Mouse (Mus musculus): ENCODE measurements around the gene Rhbdl1.
"Not testable (repeated sequence)": the region's sequence is repeated elsewhere in the genome, so short reads cannot be mapped to it uniquely, and the experiment has no call there.

Gene Rhbdl1

DNA sequence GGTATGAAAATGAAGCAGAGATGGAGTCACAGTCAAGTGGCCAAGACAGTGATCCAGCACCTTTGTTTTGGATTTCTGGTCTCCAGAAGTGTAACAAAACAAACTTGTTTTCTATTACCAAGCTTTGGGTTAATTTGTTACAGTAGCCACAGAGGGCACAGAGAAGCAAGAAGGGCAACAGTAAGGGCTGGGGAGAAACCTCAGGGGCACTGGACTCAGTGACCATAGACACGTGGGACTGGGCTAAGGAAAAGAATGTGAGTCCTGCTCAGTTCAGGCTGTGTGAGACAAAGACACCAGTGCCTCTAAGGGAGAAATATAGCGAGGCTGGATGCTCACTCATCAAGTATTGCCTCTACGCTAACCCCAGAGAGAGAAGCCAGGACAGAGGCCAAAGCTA is 35.6 kb upstream of the Rhbdl1 start:
- DNase-seq (ENCODE audit: low read depth, low spot score): no peak

DNA sequence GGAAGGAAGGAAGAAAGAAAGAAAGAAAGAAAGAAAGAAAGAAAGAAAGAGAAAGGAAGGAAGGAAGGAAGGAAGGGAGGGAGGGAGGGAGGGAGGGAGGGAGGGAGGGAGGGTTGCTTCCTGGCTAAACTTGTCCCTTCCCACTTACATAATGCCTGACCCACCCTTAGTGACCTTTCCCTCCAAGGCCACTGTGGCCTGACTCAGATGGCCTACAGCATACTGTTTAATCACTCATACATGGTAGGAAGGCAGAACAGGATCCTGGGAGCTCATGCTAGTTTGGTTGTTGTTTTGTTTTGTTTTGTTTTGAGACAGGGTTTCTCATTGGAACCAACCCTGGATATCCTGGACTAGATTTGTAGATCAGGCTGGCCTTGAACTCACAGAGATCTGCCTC is 34.5 kb upstream of the Rhbdl1 start:
- DNase-seq (ENCODE audit: low read depth, low spot score): not testable (repeated sequence)

DNA sequence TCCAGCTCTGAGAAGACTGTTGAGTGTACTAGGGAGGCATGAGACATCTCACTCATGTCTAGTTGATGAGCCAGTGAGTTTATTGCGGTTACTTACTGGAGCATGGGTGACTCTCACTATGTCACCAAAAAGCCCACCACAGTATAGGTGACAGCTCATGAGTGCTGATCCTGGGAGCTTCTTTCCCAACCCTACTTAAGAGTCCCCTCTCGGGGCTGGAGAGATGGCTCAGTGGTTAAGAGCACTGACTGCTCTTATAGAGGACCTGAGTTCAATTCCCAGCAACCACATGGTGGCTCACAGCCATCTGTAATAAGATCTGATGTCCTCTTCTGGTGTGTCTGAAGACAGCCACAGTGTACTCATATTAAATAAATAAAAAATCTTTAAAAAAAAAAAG is 32.9 kb upstream of the Rhbdl1 start:
- DNase-seq (ENCODE audit: low read depth, low spot score): no peak

DNA sequence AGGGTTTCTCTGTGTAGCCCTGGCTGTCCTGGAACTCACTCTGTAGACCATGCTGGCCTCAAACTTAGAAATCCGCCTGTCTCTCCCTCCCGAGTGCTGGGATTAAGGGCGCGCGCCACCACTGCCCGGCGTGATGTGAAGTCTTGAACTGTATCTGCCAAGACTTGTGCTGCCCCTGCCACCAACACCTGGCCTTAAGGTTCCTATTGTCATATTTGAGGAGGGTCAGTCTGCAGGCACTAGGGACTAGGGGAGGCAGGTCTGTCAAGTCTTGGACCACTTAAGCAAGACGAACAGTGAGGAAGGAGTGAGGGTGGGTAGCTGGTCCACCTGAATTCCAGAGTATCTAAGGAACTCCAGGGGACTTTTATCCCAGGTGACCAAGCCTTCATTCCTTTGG is 32.4 kb upstream of the Rhbdl1 start:
- DNase-seq (ENCODE audit: low read depth, low spot score): no peak

DNA sequence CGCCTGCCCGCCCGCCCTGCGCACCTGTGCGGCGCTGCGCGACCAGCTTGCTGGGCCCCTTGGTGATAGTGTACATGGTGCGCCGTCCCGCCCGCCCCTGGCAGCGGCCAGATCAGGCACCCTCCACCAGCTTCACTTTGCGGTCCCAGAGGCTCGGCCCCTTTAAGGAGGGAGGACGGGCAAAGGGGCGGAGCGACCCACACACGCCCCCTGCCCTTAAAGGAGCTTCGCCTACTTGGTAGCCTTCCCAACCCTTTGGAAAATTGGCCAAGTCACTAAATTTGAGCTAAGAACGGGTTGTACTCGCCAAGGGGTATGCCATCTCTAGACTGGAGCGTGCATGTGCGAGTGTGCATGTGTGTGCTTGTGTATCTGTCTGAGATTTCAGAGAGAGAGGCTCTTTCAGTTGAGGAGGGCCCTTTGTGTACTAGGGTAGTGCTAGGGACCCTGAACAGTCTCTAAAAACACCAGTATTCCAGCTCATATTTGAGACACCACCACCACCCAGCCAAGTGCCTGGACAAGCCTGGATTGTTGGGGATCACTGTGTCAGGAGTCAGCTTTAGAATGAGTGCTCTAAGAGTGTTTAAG is 31.6 kb upstream of the Rhbdl1 start, which contains the start of gene Mcrip2:
Mcrip2 (minus strand) TSS at position 164 of the 591 bp plus-strand sequence.
- DNase-seq (ENCODE audit: low read depth, low spot score): peak; percentile 92

DNA sequence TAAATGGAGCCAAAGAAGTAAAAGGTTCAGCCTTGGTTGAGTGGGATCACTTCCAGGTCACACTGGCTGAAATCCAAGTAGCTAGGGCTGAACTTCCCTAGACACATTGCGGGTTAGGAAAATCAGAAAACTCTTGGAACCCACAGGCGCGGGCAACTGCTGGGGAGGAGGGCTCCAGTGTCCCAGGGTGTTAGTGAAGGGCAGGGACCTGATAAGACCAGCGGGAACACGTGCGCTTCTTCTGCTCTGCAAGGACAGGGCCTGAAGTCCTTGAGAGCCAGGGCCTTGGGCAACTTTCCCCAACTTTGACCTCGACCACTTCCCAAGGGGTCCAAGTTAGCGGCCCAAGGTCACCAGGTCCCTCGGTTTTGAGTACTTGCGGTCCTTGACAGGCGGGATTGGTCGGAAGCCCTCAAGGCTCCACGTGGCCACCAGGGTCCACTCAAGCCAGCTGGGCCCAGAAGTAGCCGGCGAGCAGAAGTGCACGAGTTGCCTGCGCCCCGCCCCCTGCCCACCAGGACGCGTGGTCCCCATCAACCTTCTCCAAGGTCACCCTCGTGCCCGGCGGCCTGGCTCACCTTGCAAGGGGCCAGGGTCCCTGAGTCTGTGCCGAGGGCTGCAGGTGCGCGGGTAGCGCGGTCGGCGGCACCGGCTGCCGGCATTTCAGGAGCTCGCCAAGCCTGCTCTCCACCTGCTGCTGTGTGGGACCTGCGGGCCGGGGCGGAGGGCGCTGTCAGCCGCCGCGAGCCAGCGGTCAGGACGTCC is 30.9 kb upstream of the Rhbdl1 start:
- peak; percentile 45 for DNase-seq (ENCODE audit: low read depth, low spot score)

DNA sequence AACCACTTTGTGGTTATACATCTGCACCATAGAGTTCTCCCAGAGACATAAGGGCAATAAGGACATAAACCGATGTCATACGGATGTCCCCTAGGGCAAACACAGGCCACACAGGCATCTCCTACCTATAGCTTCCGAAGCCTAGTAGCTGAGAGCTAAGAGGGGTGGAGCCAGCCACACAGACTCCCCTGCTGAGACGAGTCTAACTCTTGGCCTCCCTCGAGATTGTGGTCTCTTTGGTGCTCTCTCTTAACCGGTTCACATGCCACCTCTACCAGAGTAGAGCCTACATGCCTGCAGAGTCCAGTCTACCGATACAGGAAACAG is 30.4 kb upstream of the Rhbdl1 start:
- no peak for DNase-seq (ENCODE audit: low read depth, low spot score)

DNA sequence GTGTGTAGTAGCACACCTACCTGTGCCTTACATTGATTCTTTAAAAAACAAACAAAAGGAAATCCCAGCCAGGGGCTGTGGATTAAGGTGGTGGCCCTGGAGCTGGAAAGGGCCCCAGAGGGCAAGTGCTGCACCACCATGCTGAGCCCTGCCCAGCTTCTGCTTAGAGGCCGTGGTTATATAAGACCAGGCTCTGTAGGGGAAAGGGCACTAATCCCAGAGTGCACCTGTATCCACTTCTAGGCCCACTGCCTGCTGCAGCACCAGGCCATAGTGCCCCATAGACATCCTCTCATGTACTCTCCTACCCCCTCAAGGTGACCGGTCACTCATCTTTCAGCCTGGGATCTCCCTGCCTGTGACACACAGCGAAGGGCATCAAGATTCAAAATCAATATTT is 29.1 kb upstream of the Rhbdl1 start:
- DNase-seq (ENCODE audit: low read depth, low spot score): no peak

DNA sequence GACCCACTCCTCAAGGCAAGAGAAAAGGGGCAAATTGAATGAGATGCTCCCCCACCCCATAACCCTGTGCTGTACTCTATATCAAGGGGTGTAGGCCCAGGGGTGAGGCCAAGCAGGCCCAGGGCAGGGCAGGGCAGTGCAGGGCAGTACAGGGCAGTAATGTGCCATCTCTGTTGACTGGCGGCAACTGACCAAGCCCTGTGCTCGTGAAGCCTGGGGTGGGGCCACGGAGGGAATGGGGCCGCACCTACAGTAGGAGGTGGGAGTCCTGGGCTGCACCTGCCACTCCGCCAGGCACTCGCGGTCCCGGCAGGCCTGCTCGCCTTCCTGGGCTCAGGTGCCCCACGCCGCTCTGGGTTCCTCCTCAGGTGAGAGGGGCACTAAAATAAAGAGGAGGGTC is 28.2 kb upstream of the Rhbdl1 start:
- DNase-seq (ENCODE audit: low read depth, low spot score): no peak

DNA sequence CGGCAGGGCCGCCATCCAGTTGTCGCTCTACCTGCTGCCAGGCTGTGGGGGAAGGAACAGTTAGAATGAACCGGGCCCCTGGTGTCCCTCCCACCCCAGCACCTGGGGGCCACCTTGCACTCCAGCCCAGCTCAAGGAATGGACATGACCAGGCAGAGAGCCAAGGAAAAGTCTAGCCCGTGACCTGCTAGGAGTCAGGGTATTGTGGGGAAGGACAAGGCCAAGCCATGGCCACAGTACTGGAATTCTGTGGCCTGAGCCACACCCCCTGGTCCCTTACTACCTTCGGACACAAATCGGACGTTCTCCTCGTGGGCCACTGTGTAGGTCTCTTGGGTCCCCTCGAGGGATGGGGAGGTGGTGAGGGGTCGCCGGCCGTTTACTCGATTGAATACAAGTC is 27.2 kb upstream of the Rhbdl1 start:
- DNase-seq (ENCODE audit: low read depth, low spot score): no peak

DNA sequence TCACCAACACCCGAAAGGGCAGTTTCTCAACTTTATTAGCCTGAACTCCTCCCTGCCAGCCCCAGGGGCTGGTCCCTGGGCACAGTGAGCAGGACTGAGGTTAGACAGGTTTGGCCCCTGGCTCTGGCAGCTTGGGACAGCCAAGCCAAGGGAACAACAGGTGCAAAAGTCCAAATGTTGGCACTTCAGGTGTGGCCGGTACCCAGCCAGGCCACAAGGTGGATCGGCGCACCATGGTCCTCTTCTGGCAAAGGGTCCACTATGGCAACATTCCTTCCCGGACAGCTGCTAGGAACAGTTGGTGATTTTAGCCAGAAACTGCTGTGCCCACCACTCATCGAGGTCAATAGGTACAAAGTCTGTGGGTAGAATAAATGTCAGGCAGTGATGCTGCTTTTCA is 26.6 kb upstream of the Rhbdl1 start:
- no peak for DNase-seq (ENCODE audit: low read depth, low spot score)

DNA sequence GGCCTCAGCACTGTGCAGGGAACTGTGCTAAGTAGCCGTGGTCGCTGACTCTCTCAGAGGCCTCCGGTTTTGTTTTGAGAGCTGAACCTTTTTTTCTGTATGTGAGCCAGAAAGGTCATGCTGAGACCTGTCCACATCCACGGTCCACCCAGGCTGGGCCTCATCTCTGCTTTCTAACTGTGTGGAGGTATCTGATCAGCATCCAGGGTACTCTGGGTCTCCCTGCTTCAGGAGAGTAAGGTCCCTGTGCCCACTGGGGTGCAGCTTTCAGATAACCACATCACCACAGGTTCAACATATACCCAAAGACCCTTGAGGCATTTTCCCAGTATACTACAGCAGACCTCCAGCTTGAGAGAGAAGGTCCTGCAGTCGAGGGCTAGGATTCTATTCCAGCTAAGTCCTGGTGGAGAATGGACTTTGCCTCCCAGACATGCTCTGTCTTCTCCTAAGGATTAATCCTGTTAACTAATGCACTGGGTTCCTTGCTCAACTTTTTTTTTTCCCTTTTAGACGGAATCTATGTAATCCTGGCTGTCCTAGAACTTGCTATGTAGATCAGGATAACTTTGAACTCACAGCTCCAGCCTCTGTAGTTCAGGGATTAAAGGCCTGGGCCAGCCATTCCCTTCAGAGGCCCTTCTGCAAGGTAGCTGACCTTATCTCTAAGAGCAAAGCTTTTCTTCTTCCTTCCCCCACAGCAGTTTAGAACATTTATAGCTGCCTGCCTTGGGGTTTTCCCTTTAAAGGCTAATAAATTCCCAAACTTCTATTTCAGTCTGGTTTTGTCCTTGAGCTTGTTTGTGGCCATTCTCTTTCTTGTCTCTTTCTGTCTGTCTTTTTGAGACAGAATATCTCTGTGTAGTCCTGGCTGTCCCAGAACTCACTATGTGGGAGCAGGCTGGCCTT is 24.9 kb upstream of the Rhbdl1 start:
- DNase-seq (ENCODE audit: low read depth, low spot score): no peak

DNA sequence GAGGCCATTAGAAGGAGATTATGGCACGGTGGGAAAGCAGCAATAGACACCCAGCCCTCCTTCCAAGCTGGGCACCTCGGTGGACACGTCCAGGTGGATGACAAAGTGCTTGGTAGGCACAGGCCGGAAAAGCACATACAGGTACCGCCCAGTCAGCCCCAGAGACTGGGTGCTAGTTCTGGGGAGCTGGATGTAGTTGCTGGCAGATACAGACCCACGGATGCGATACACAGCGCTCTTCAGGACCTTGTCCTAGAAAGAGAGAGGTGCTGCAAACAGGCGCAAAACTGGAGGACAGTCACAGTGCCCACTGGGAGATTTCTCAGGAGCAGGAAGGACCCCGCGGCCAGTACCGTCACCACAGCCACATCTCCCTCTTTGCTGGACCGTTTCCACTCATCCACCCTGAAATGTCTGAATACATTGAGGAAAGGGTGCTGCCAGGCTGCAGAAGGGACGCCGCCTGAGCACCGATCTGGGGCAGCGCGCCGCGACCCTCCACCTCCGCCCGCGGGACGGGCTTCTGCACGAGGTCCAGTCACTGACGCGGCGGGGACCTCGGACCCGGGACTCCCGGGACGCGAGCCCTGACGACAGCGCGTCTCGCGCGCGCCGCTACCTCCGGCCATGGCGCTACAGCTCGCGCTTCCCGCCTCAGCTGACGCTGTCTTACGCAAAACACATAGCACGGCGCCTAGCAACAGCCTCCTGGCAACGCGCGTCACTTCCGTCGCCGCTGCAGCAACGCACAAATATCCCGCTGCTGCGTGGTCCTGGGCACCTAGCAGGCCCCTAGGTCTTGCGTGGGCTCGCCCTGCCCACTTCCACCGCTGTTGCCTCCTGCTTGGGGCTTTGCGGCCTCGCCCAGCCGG is 24.0 kb upstream of the Rhbdl1 start, which contains the start of gene Wdr90:
Wdr90 (minus strand) TSS at position 670 of the 872 bp plus-strand sequence.
- peak; percentile 99 for DNase-seq (ENCODE audit: low read depth, low spot score)

DNA sequence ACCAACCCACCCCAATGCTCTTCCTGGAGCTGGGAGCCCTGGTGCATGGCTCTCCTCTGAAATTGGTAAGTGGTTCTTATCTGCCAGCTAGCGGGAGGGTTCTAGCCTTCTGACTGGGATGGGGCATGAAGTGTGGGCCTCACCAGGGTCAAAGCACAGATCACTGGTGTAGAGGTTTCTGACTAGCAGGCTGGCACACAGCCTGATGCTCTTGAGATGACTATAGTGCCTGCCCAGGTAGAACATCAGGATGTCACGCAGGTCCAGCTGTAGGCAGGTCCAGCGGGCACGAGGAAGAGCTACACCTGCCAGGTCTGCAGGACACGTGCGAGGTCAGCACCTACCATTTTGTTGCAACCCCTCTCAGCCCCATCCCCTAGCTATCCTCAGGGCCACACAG is 23.1 kb upstream of the Rhbdl1 start:
- DNase-seq (ENCODE audit: low read depth, low spot score): no peak

DNA sequence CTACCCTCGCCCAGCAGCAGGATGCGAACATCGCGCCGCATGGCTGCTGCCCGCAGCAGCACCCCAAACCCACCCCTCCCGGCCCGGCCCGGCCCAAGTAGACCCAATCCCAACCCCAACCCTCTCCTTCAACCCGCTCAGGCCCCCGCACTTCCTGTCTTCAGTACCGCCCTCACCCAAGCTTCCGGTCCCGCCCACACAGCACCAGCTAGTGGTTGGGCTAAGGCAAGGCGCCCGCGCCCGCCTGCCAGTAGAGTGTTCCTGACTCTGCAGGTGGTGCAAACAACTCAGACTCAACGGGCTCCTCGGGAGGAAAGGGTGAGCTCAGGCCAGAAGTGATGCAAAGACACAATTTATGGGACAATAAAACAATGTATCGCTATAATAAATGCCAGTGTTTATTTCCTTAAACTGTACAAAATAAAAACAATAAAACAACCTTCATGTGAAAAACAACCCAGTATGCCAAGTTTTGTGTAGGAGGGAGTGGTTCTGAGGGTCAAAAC is 7.4 kb upstream of the Rhbdl1 start, which contains the start of gene Rhot2:
Rhot2 (minus strand) TSS at position 456 of the 506 bp plus-strand sequence.
- peak; percentile 97 for DNase-seq (ENCODE audit: low read depth, low spot score)

DNA sequence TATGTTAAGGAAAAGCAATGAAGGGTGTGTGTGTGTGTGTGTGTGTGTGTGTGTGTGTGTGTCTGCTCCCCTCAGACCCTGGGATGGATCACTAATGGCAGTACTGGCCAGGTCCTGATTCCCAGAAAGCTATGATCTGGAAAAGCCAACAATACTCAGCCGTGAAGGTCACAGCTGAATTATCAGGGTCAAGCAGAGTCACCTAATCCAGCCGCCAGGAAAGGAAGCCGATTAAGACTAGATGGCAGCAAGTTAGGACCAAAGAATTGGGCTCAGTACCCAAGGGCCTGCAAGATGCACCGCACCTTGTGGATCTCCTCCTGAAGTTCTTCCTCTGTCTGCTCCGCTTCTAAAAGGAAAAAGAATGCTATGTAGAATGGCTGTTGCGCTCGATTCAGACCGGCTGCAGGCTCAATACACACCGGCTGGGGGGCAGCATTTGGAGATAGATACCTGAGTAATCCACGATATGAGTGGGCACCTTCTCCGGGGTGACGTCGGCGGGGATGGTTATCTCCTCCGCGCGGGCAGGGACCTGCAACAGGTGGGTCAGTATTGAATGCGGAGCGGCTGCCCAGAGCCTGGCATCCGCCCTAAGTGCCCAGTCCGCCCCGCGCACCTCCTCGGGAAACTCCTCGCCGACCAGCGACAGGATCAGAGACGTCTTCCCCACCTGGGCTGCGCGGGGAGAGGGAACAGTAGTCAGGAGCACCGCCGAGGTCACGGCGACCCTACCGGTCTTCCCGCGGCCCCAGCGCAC is 6.7 kb upstream of the Rhbdl1 start:
- DNase-seq (ENCODE audit: low read depth, low spot score): no peak

DNA sequence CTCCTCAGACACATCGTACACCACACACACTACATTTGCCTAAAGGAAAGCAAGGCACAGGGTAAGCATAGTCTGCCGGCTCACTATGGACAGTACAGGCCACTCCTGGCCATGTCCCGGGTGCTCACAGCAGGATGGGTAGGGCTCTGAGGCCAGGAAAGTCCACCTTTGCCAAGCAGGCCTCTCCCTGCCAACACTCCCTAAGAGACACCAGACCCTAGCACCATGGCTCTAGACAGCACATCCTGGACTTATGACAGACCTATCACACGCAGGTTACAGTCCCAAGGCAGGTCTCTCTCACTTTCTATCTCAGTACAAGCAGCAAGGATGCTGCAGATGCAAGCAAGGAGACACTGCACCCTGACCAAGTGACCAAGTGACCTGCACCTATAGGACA is 6.0 kb upstream of the Rhbdl1 start:
- no peak for DNase-seq (ENCODE audit: low read depth, low spot score)

DNA sequence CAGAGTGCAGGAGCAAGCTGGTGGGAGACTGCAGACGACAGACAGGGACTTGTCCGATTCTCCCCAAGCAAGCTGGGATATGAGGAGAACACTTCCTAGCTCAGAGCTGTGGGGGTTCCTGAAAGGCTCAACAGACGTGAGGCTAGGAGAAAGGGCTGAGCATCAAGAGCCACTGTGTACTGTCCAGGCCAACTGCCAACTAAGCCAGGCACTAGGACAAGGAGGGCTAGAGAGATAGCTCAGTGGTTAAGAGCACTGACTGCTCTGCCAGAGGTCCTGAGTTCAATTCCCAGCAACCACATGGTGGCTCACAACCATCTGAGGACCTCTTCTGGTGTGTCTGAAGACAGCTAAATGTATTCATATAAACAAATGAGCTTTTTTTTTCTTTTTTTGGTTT is 5.4 kb upstream of the Rhbdl1 start:
- no peak for DNase-seq (ENCODE audit: low read depth, low spot score)

DNA sequence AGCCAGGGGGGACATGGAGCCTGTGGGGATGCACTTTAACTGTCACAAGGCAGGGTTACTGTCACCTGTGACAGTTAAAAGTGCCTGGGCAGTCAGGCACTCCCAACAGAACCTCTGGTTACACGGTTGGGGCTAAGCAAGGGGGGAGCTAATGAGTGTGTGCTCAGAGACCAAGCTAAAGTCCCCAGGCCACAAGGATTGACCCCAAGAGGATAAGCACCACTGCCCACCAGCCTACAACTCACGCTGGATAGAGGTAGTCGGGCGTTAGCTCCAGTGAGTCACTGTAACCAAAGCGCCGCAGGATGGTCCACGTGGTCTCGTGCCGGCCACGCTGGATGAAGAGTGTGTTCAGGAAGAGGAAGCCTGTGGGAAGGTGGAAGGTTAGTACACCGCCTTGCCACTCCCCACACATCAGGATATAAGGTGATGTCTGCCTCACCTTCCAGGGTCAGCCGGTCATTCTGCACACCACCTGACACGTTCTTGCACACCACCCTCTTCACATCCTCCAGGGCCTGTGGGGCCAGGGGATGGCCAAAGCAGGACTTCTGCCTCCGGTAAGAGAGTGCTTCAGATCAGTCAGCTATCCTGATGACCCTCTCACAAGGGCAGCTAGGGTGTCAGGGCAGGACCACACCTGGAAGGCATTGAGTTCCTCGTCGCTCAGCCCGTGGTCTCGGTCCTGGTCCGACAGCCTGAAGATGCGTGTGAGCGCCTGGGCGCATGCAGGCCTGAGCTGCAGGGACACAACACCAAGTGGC is 4.2 kb upstream of the Rhbdl1 start, which contains the start of gene Gm20683:
Gm20683 (minus strand) TSS at position 647 of the 764 bp plus-strand sequence.
- no peak for DNase-seq (ENCODE audit: low read depth, low spot score)

DNA sequence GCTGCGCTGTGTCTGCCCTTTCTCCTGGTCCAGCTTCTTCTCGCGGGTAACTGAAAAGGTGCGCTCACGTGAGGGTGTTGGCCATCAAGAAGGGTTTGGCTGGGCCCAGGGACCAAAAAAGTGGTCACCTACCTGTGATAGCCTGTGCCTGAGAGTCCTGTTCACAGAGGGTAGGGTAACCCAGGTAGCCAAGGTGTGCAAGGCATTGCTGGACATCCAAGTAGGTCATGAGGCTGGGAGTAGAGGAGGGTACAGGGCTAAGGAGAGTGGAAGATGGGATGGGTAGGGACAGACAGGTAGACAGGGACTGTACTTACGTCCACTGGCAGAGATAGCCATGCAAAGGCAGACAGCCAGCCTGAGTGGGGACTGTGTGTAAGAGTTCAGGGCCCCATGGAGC is 3.4 kb upstream of the Rhbdl1 start:
- DNase-seq (ENCODE audit: low read depth, low spot score): no peak

Data from brain, adult 2 months (tissue).